Mouse (Mus musculus) cerebellum, postnatal 14 days (tissue): ENCODE results near the gene Arhgap6.
A peak's percentile ranks its signal among the peaks of the same experiment; 100 is the strongest.
"Not testable (repeated sequence)": the region's sequence is repeated elsewhere in the genome, so short reads cannot be mapped to it uniquely, and the experiment has no call there.

Source experiments
- DNase-seq, 2 experiments: peaks; one replicate each; pipeline ENCODE4 v3.0.0; 2021; ENCODE audit warnings: mixed read lengths in 2 of 2

Arhgap6 gene

DNA sequence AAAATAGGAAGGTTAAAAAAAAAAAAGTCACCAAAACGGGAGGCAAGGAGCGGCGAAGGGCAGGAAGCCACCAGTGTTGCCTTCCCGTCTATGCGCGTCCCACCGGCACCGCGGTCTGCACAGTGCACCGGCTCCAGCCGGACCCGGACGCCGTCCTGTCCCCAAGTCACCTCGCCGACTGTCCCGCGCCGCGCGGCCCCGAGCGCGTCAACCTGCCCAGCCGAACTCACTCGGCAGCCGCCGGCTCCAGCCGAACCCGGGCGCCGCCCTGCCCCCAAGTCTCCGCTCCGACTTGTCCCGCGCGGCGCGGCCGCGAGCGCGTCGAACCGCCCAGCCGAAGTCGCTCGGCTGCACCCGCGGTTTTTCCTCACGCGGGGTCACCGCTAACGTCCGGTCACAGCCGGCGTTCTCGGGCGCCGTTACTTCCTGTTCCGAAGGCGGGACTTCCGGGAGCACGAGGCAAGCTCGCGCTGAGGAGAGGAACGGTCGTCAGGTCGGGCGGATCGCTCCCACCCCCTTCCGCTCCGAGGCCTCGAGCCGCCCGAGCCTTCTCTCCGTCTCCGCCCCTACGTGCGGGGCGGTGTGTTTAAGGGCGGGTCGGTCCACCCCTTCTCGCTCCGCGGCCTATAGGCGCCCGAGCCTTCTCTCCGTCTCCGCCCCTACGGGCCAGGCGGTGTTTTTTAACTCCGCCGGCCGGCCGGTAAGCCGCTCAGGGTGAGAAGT lies 525.2 kb downstream of the Arhgap6 start, which contains the start of gene Hccs:
Gene Hccs, minus strand, starts transcription at position 428 of the 723 bp plus-strand sequence.
- peak; percentile 87 for DNase-seq

DNA sequence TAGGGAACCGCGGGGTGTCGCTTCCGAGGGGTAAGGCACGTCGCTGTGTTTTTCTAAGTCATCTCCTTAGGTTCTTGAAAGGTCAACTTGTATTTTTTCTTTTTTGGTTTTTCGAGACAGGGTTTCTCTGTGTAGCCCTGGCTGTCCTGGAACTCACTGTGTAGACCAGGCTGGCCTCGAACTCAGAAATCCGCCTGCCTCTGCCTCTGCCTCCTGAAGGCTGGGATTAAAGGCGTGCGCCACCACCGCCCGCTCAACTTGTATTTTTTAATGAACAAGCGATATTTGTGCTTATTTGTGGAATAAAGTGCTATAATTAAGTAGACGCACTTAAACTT lies 525.7 kb downstream of the Arhgap6 start:
- not testable (repeated sequence) for DNase-seq

DNA sequence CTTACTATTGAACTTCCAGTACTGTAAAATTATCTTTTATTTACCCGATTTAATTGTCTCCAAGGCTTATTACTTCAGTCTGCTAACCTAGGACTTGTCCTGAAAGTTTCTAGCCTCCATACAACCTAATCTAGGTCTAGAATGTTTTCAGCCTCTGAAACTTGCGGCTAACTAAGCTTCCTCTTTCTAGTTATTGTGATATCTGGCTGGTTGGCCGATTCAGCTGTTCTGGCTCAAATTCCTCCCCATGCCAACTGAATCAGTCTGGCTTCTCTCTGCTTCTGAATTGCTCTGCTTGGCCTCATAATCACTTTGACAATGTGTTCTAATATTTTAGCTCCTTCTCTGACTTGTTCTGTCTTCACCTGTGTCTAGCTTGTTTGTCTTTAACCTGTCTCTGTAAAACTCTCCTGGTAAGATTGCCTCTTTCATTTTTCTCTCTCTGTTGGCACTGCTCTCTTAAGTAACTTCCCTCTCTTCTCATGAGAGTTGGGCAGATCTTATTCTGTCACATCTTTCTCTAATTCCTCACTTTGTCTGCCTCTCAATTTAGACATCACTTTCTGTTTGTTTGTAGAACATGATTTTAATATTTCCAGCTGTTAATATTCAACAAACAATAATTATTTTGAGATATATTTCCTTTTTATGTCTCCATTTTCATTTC lies 531.2 kb downstream of the Arhgap6 start:
- no peak for DNase-seq

DNA sequence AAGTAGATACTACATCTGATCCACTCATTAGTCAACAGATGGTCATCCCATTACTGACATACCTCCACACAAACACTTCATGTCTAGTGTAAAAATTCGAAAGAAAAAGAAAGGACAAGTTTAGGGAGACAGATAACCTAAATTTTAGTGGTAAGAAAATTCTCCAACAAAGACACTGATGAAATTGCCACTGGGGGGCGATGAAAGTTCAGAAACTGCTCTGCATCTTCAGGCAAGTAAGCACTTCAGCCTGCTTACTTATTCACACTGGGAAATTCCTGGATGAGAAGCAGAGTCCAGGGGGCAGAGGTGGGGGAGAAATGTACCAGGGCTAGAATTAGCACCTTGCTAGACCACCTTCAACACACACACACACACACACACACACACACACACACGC lies 537.4 kb downstream of the Arhgap6 start:
- DNase-seq: peak; percentile 34 to 66

DNA sequence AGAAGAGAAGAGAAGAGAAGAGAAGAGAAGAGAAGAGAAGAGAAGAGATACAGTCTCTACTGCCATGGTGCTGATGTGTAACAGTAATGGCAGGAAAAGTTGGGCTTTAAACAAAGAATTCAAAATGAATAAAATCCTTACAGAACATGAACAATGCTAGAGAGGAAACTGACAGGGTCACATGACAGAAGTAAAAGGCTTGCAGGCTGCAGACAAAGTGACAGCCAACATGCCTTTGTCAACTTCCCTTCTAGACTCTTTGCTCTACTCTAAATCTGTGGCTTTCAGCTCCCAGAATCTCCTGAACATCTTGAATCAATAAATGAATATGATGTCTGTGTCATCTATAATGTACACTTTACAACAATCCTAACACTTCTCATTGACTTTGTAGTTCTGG lies 542.7 kb downstream of the Arhgap6 start:
- no peak for DNase-seq

DNA sequence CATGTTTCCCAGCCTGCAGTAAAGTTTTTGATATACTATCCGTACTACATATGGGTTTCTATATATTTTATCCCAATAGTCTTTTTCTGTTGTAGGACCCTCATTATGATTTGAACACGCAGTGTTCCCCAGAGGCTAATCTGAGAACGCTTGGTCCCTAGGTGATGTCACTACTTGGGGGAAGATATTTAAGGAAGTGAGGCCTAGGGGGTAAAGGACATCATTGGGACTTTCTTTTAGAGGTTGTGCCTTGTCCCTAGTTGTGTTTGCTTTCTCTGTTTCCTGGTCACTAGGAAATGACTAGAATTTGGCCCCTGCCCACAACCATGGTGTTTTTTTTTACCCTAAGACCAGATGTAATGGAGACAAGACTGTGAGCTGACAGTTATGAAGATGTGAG lies 543.3 kb downstream of the Arhgap6 start:
- DNase-seq: no peak
